Mouse (Mus musculus) splenic B cell, adult 2 months (primary cell): ENCODE measurements around the gene Foxf1.

Experiments used
- DNase-seq: peaks from one replicate; pipeline ENCODE4 v3.0.0-alpha.2; 2011; ENCODE audit warnings: low read depth, low spot score
- H3K27me3 ChIP-seq: 2 replicates; pipeline ENCODE4 v1.6.1; 2012; ENCODE audit warnings: mild to moderate bottlenecking, low read length, moderate library complexity, mixed read lengths; ENCODE audit not compliant: control insufficient read depth, poor library complexity, insufficient read depth, severe bottlenecking
- H3K36me3 ChIP-seq: 2 replicates; pipeline ENCODE4 v1.6.1; 2012; ENCODE audit warnings: mild to moderate bottlenecking, low read length, moderate library complexity, mixed read lengths; ENCODE audit not compliant: control insufficient read depth, poor library complexity, insufficient read depth, severe bottlenecking

The Foxf1 gene

DNA sequence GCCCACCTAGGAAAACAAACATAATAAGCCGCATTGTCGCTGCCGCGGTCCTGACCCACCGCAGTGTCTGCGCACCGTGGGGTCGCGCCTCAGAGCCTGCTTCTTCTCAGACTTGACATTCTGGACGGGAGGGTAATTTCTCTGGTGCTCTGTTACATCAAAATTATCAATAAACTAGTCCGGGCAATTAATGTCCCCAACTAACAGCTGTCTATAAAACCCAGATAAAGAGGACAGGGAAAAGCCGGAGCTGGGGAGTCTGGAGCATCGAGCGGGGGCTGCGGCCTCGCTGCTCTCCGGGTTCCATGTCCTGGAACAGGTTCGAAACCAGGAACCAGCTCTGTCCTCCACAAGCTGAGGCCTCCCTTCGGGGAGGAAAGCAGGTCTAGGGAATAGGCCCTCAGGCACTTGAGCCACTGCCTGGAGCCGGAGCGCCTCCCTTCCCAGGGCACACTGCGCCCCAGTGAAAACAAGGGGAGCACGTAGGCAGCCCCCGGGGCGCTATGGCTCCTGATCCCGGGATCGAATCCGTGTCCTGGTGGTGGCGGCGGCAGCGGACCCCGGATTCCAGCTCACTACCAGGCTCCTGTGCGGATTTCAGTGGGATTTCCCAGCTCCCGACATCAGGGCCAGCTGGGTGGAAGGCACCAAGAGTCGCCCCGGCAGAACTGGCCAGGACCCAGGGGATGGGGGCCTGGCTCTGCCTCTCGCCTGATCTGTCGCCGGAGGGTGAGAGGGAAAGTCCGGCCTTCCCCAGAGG is 4.9 kb downstream of the Foxf1 start:
- no peak for DNase-seq
- no peaks in the 10 kb centered on the region for H3K36me3 ChIP-seq
- peaks cover 3% of the 10 kb centered on the region for H3K27me3 ChIP-seq

DNA sequence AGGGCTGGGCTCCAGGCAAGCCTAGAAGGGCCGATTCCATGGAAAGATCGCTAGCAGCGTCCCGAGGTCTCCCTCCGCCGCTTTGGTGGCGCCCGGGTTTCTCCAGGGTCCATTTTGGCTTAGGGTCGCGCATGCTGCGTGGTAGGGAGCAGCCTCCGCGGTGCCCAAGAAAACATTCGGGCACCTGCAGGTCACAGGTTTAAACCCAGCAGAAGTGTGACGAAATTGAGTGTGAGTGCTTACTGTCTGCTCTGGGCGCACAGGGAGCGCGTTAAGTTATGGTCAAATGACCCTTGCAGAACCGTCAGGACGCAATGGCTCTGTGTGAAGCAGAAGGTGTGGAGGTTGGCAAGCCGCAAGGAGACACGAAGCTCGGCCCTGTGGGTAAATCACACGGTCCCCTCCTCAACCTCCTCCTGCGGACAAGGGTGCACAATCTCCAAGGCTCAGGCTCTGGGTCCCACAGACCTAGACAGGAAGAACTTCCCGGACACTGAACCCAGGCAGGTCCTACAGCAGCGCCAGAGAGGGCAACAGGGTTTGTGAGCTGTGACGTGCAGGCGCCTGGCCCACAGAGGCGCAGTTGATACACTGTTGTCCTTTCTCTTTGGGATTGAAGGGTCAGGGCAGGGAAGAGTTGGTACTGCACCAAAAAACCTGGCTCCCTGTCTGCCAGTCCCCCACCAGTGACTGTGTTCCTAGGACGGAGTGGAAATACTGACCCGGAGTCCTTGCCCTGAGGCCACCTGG is 5.6 kb downstream of the Foxf1 start:
- no peak for DNase-seq
- Histone ChIP-seq H3K27me3 (peaks cover 3% of the 10 kb centered on the region), H3K36me3 (no peaks in the 10 kb centered on the region)

DNA sequence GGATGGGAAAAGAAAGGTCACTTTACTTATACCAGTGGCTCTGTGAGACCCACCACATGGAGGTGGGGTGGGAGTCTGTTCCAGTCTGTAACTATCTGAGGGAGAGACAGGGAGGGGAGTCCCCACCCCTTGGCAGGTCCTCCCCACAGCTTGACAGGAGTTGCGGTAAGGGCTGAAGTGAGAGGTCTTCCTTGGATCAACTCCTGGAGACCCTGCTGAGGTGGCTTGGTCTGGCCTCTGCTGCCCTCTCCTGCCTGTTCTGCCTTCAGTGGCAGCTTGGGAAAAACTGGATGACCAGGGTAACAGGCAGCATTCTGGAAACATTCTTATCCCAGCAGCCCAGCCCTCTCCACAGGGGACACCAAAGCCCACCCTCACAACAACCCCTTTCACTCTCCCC is 6.5 kb downstream of the Foxf1 start:
- peaks cover 3% of the 10 kb centered on the region for H3K27me3 ChIP-seq
- DNase-seq = no peak
- no peaks in the 10 kb centered on the region for H3K36me3 ChIP-seq

DNA sequence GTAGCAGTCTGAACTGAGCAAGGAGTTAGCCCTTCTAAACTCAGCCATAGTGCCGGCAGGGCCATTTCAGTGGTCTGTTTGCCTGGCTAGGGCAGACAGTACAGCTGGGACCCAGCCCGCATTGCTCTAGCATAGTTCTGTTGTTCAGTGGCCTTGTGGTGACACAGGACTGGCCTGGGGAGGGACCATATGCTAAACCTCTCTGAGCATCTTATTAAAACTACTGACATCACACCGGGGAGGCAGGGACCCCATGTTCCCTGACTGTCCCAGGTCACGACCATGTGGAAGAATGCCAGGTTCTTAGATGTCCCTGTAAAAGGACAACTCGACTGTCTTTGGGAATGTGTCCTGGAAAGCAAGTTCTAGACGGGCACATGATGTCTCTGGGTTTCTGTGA is 8.0 kb downstream of the Foxf1 start:
- peaks cover 3% of the 10 kb centered on the region for H3K27me3 ChIP-seq
- no peaks in the 10 kb centered on the region for H3K36me3 ChIP-seq
- no peak for DNase-seq

DNA sequence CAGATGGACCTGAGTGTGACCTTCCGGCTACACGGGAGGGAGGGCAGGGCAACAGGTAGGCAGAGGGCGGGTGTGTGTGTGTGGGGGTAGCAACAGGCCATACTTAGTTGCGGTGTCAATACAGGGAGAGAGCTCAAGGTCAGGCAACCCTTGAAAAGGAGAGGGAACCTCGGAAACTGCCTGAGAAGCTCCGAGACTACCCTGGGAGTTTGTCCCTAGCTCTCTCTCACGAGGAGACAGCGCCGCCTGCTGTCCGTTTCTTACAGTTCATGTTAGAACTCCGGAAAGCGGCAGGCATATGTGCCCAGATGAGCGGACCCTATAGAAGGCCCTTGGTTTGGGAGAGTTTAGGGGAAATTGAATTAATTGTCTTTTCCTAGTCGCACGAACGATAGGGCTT is 8.4 kb downstream of the Foxf1 start:
- Histone ChIP-seq H3K36me3 (no peaks in the 10 kb centered on the region), H3K27me3 (peaks cover 3% of the 10 kb centered on the region)
- DNase-seq = peak; percentile 82

DNA sequence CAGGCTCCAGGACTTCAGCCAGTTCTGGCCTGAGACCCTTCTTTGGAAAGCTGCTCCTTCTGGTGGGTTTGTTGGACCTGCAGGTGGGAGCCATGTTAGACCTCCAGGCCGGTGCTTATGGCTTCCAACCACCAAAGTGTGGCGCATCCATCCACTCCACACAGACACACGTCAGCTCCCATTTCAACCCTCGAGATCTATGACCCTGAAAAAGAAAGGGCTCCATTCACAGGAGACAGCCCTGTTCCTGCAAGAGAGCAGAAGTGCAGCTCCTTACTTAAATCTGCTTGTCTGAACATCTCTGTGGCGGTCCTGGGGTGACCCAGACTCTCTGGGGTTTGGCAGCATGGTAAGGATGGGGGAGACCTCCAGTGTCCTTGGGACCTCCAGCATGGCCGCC is 9.3 kb downstream of the Foxf1 start:
- Histone ChIP-seq H3K27me3 (peaks cover 3% of the 10 kb centered on the region; the same call in 1 of the 2 replicates), H3K36me3 (peaks cover 2% of the 10 kb centered on the region; the same call in 1 of the 2 replicates)
- no peak for DNase-seq

DNA sequence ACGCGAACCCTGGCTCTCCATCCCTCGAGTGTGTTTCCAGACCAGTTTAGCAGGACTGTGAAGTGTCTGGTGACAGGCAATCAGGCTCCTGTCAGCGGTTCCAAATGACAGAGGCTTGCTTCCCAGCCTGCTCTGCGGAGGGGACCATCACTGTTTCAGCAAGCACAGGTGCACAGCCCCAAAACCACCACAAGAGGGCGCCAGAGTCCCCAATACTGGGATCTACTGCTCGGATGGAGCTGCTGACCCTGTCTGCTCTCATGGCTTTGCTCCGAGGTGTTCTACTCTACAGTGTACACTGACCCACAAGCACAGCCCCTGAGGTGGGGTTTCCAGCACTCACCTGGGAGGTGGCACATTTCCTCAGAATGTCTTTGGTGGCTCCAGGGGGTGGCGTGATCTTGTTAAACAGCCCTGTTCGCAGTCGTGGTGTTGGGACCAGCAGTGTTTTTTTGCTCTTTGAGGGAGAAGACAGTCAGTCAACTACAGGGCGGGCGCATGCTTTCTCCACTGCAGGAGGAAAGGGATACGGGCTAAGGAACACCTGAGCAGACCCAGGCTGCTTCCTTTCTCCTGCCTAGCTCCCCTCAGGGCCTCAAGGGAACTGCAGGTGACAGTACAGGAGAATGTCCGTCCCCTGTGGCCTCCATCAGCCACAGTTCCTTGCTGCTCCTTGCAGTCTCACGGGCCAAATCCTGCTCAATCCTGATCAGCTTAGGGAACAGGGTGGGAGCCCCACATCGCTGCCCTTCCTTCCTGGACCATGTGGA is 20.0 kb downstream of the Foxf1 start:
- peaks cover 2% of the 10 kb centered on the region; the same call in 1 of the 2 replicates for H3K36me3 ChIP-seq
- no peaks in the 10 kb centered on the region for H3K27me3 ChIP-seq
- DNase-seq = peak; percentile 84

DNA sequence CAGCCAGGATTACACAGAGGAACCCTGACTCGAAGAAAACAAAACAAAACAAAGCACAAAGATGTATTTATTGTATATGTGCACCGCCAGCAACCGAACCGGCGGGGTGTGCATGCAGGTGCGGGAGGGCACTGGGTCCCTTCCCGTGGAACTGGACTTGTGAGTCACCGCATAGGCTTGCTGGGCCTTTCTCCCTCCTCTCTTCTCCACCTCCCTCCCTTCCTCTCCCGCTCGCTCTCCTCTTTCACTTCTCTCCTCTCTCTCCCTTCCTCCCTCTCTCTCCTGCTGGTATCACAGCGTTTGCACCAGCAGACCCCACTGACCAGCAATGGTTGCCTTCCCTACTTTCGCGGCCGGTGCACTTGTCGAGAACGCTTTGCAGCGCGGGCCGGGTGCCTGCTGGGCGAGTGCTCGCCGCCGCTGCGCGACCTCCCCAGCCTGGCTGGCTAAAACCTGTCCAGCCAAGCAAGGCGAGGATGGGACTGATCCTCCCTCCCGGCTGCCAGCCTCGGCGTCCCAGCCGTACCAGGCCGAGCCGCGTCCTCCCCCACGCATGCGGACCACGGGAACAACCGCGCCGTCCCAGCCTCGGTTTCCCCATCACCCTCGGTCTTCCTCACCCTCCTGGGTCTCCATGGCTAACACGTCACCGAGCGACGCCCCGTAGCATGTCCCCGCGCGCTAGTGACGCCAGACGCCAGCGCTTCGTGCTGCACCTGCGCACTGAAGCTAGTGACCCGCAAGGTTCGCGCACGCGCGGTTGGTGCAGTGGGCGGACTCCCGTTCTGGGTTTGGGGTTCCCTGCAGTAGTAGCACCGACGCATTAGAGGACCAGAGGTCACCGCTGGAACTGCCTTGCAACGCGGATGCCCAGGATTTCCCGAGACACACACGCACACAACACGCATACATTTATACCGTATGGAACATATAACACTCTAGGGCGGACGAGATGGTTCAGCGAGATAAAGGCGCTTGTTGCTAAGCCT is 23.8 kb downstream of the Foxf1 start, which contains the start of gene Mthfsd:
Mthfsd (minus strand) TSS at position 725 of the 989 bp plus-strand sequence.
- peak; percentile 98 for DNase-seq
- H3K36me3 ChIP-seq = no peaks in the 10 kb centered on the region
- no peaks in the 10 kb centered on the region for H3K27me3 ChIP-seq

DNA sequence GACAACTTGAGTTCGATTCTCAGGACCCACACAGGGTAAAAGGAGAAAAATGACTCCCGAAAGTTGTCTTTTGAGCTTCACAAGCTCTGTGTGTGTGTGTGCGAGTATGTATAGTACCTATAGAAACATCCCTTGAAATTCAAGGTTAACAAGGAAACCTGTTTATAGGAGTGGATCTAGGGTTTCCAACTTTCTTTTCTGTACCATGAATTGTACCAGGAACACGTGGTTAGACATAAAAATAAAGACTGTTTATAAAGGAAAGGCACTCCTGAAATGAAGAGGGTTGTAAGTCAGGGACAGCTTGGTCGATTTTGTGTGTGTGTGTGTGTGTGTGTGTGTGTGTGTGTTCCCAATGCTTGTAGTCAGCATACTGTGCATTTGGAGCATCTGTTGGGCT is 24.5 kb downstream of the Foxf1 start:
- Histone ChIP-seq H3K36me3 (no peaks in the 10 kb centered on the region), H3K27me3 (no peaks in the 10 kb centered on the region)
- DNase-seq = no peak

DNA sequence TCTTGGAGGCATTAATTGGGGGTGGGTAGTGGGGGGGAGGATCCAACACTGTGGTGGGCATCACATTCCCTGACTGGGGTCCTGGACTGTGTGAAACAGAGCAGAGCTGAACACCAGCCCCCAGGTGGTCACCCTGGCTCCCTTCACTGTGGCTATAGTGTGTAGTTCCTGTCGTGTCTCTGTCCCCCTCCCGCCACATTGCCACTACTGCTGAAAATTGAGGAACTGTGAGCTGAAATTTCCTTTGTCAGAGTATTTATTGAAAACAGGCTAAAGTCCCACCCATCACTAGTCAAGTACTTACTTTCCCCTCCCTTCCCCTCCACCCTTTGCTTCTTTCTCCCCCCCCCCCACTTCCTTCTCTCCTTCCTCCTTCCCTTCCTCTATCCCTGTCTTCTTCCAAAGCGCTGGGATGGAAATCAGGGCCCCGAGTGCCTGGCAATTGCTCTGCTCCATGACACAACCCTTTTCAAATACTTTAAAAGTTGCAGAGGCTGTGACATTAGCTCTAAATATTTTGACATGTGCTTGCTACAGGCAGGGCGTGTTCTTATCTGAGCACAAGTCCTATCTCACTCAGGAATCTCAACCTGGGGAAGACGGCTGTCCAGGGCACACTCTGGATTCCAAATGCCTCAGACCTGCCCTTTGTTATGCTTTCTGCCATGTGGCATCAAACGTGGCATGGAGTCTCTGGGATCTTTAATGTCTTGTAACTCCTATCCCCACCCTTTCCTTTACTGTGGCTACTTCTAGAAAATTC is 27.1 kb downstream of the Foxf1 start:
- H3K36me3 ChIP-seq = no peaks in the 10 kb centered on the region
- DNase-seq = peak; percentile 73
- H3K27me3 ChIP-seq = peaks cover 1% of the 10 kb centered on the region; the same call in 1 of the 2 replicates

DNA sequence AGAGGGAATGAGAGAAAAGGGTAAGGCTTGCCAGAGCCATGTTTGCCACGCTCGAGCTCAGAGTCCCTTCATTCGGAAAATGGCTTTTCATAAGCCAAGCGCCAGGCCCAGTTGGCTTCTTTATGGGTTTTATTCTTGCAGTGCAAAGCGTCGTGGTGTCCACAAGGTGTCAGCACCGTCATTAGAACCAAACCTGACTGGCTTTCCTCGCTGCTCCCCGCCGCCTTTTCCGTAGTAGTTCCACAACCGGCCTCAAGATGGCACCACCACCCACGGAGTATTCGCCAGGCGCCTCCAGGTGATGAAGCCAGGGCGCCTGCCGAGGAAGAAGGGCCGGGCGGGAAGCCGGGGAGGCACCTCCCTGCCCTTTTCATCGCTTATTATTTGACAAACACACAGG is 29.1 kb downstream of the Foxf1 start:
- Histone ChIP-seq H3K27me3 (peaks cover 3% of the 10 kb centered on the region; the same call in 1 of the 2 replicates), H3K36me3 (no peaks in the 10 kb centered on the region)
- DNase-seq = peak; percentile 96

DNA sequence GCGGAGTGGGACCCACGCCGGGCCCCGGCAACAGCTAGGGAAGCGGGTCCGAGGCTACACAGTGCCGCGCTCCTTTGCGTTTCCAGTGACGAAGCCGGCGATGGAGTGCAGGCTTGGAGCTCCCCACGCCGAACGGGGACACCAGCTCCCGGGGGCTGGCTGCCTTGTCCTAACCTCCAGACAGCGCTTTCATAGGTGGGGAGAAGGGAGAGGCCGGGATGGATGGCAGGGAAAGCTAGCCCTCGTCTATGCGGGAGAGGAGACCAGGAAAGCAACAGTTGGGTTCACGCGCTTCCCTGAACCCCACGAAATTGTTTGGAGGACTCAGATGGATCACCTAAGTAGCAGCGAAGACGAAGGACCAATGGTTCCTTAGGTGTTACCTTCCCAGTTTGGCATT is 30.9 kb downstream of the Foxf1 start:
- no peak for DNase-seq
- H3K27me3 ChIP-seq = peaks cover 3% of the 10 kb centered on the region; the same call in 1 of the 2 replicates
- no peaks in the 10 kb centered on the region for H3K36me3 ChIP-seq

DNA sequence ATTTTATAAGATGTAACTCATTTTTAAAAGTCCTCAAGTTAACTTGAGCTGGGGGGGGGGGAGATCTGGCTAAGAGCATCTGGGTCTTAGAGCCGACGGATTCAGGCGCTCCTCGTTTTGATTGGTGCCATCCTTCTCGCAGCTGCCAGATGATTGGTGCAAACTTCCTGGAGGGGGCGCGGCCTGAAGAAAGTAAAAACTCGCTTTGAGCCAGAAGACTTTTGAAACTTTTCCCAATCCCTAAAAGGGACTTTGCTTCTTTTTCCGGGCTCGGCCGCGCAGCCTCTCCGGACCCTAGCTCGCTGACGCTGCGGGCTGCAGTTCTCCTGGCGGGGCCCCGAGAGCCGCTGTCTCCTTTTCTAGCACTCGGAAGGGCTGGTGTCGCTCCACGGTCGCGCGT is 31.8 kb downstream of the Foxf1 start, which contains the start of gene Foxc2:
Foxc2 (plus strand) TSS at position 224 of the 400 bp plus-strand sequence.
- Histone ChIP-seq H3K27me3 (peaks cover 3% of the 10 kb centered on the region; the same call in 1 of the 2 replicates), H3K36me3 (no peaks in the 10 kb centered on the region)
- peak; percentile 86 for DNase-seq
